ENCODE assay signal across 15 mouse cellular contexts in the genomic region with DNA sequence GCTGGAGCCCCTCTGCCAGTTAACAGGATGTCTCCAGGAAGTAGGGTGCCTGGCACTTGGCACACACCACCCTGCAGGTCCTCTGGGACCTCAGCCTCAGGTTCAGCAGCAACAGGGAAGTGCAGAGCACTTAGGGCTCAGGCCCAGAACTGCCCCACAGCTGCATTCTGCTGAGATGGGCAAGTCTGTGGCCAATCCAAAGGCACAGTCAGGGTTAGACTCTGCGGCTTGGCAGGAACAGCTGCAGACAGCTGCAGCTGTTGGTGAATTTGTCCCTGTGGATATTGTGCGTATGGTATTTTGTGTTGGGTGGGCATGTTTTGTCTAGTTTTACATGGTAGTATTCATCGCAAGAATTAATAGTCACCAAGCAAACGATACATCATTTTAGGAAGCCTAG. TPM values are rescaled to one million over a fixed set of nuclear protein-coding genes. Genes with fewer than 3 reads are reported as not detected.
DNase-seq lines count a peak whose midpoint lies in the region; ATAC-seq and TF ChIP-seq lines count a peak whose summit lies in the region.
"Had no signal": no experiment of that assay in that cellular context is flagged by ENCODE, and none has a peak within 500 bp of the region (broad histone marks: within the 10 kb centered on the region; RNA-seq: fewer than 3 reads in every experiment).

No protein-coding gene starts in this region.

- peaks cover 6% of the 10 kb centered on the region; the same call in 1 of the 2 replicates for H3K36me3 ChIP-seq in kidney, postnatal 0 days (ENCODE audit: insufficient read depth, low read length)
- peaks cover 12% of the 10 kb centered on the region for H3K36me3 ChIP-seq in limb, embryonic 14.5 days (ENCODE audit: control insufficient read depth, insufficient read depth, low read length)

- H3K4me1 ChIP-seq in kidney, postnatal 0 days (replicated peaks; ENCODE audit: insufficient read depth, low read length): no peaks in the 10 kb centered on the region
- H3K4me1 ChIP-seq in limb, embryonic 14.5 days (ENCODE audit: control insufficient read depth, insufficient read depth, low read length): peaks cover 11% of the 10 kb centered on the region

- 77% methylated on average over 4 of the region's 4 CpGs for WGBS in kidney, postnatal 0 days
- WGBS in limb, embryonic 14.5 days: 83% methylated on average over 4 of the region's 4 CpGs

- no peak overlapping the region for H3K27ac ChIP-seq in kidney, postnatal 0 days
- no peak overlapping the region for H3K27ac ChIP-seq in limb, embryonic 14.5 days (replicated peaks; ENCODE audit: low read depth, low read length)
- H3K27ac ChIP-seq: forebrain, embryonic 15.5 days; hindbrain, embryonic 14.5 days; liver, embryonic 14.5 days; midbrain, embryonic 12.5 days; neural tube, embryonic 12.5 days had no signal

- no peak for TF ChIP-seq POLR2A in limb, embryonic 14.5 days (IDR thresholded peaks at IDR 0.05; ENCODE audit: borderline replicate concordance, extremely low read depth, insufficient read depth, insufficient read length)

- no peak for TF ChIP-seq CTCF in kidney, postnatal 0 days (IDR thresholded peaks at IDR 0.05; ENCODE audit: low read depth)

- H3K4me2 ChIP-seq in kidney, postnatal 0 days (ENCODE audit: low read length): no peak overlapping the region
- no peak overlapping the region for H3K4me2 ChIP-seq in limb, embryonic 14.5 days (replicated peaks; ENCODE audit: low read depth, low read length, severe bottlenecking)
- H3K4me2 ChIP-seq: forebrain, embryonic 15.5 days; hindbrain, embryonic 14.5 days; midbrain, embryonic 12.5 days; neural tube, embryonic 12.5 days had no signal

- 0 out of 2 replicates have a peak overlapping the region, but pooled peaks have one; percentile 8 for H3K9ac ChIP-seq in kidney, postnatal 0 days (ENCODE audit: low read depth, low read length)
- no peak overlapping the region for H3K9ac ChIP-seq in limb, embryonic 14.5 days (ENCODE audit: low read depth, low read length, severe bottlenecking)
- H3K9ac ChIP-seq: forebrain, embryonic 15.5 days; hindbrain, embryonic 14.5 days; liver, embryonic 14.5 days; midbrain, embryonic 12.5 days; neural tube, embryonic 12.5 days had no signal

- no peak for DNase-seq in kidney, postnatal 0 days (ENCODE audit: low spot score)
- DNase-seq in kidney, adult 11 months: no peak
- peak; percentile 2 for DNase-seq in thymus, postnatal 14 days
- DNase-seq in thymus, postnatal 4 days: no peak
- no peak for DNase-seq in limb, embryonic 14.5 days (ENCODE audit: low spot score)
- DNase-seq in yolk sac, embryonic 10.5 days (ENCODE audit: low spot score): no peak
- no peak for DNase-seq in urinary bladder, postnatal 10 days (ENCODE audit: low spot score)
- DNase-seq: gastrocnemius, postnatal 25 days had no signal

- no peaks in the 10 kb centered on the region for H3K27me3 ChIP-seq in kidney, postnatal 0 days (ENCODE audit: insufficient read depth, low read length)
- H3K27me3 ChIP-seq in limb, embryonic 14.5 days (ENCODE audit: control insufficient read depth, insufficient read depth, low read length): no peaks in the 10 kb centered on the region
- H3K27me3 ChIP-seq: CH12.LX; forebrain, embryonic 15.5 days; midbrain, embryonic 12.5 days; neural tube, embryonic 12.5 days; Patski had no signal

- no peaks in the 10 kb centered on the region for H3K9me3 ChIP-seq in kidney, postnatal 0 days (replicated peaks; ENCODE audit: low read length)
- H3K9me3 ChIP-seq in limb, embryonic 14.5 days (ENCODE audit: control insufficient read depth, low read length): no peaks in the 10 kb centered on the region
- H3K9me3 ChIP-seq: forebrain, embryonic 15.5 days; midbrain, embryonic 12.5 days; neural tube, embryonic 12.5 days had no signal

- no peak for ATAC-seq in kidney, postnatal 0 days (replicated peaks; ENCODE audit: low FRiP score, low read depth)
- ATAC-seq in limb, embryonic 14.5 days (ENCODE audit: low FRiP score, low read depth): peak; percentile 62

- no peak overlapping the region for H3K4me3 ChIP-seq in kidney, postnatal 0 days (replicated peaks; ENCODE audit: low read depth, low read length)
- H3K4me3 ChIP-seq in limb, embryonic 14.5 days (replicated peaks; ENCODE audit: low read length): no peak overlapping the region
- H3K4me3 ChIP-seq: forebrain, embryonic 15.5 days; midbrain, embryonic 12.5 days; neural tube, embryonic 12.5 days had no signal

RNA-seq across cellular contexts. Expression of a gene that starts 5.8 kb away (rescaled TPM):
- polyA plus RNA-seq in kidney, postnatal 0 days (2015; fragmentation: Nextera tagmentation; extraction: Ambion mirVana): 52.1 and 53.4 TPM in 2 replicates
- 15.2 and 28.1 TPM in 2 replicates for polyA plus RNA-seq in limb, embryonic 14.5 days (2012; rRNA removed)
- polyA plus RNA-seq in limb, embryonic 14.5 days (2014; fragmentation: Nextera tagmentation; extraction: Ambion mirVana): 44.1 and 45.3 TPM in 2 replicates

RNA-seq across cellular contexts. Expression of a gene that starts 6.1 kb away (rescaled TPM):
- polyA plus RNA-seq in kidney, postnatal 0 days (2015; fragmentation: Nextera tagmentation; extraction: Ambion mirVana): 213 and 222 TPM in 2 replicates
- polyA plus RNA-seq in limb, embryonic 14.5 days (2012; rRNA removed): 88.7 and 191 TPM in 2 replicates
- polyA plus RNA-seq in limb, embryonic 14.5 days (2014; fragmentation: Nextera tagmentation; extraction: Ambion mirVana): 169 and 177 TPM in 2 replicates
